Mouse (Mus musculus) thymus, adult 2 months (tissue): ENCODE measurements around the gene Cbfa2t3.

Experiments used
- CTCF ChIP-seq: fragments of 200-500 bp; IDR thresholded peaks from 2 replicates; pipeline ENCODE4 v1.5.1; 2012; ENCODE audit warnings: mild to moderate bottlenecking, control low read depth, low read length, moderate library complexity, borderline replicate concordance; ENCODE audit not compliant: control insufficient read depth, poor library complexity, insufficient read depth; ENCODE audit errors: extremely low read depth
- POLR2A ChIP-seq: fragments of 200-500 bp; IDR thresholded peaks from 2 replicates; pipeline ENCODE4 v1.6.1; 2012; ENCODE audit warnings: mild to moderate bottlenecking, low read length, control low read depth, moderate library complexity; ENCODE audit not compliant: control insufficient read depth, poor library complexity, insufficient read depth; ENCODE audit errors: extremely low read depth

- TF ChIP-seq POLR2A (no peak), CTCF (no peak)
These were observed 4.0 kb upstream of the Cbfa2t3 start for GRCm38 (mm10) chr8:122702957-122703356.
